Mouse (Mus musculus) forebrain, embryonic 10.5 days (tissue): ENCODE data around the gene Zdhhc20. TPM values are rescaled to one million over a fixed set of nuclear protein-coding genes. Genes with fewer than 3 reads are reported as not detected.
"Not testable (repeated sequence)": the region's sequence is repeated elsewhere in the genome, so short reads cannot be mapped to it uniquely, and the experiment has no call there.

Experiments
- DNase-seq: peaks from one replicate; pipeline ENCODE4 v3.0.0-alpha.2; 2017; ENCODE audit warnings: low spot score; ENCODE audit errors: extremely low spot score
- H3K27ac ChIP-seq: fragments of 300-500 bp; sonication (generic); 2 replicates; pipeline ENCODE4 v1.5.1; 2016; ENCODE audit warnings: mild to moderate bottlenecking
- H3K27me3 ChIP-seq: fragments of 300-500 bp; sonication (generic); 2 replicates; pipeline ENCODE4 v1.6.1; 2016; ENCODE audit warnings: mild to moderate bottlenecking; ENCODE audit not compliant: poor library complexity, severe bottlenecking
- H3K36me3 ChIP-seq: fragments of 300-500 bp; sonication (generic); replicated peaks from 2 replicates; pipeline ENCODE4 v1.6.1; 2016; ENCODE audit warnings: mild to moderate bottlenecking, moderate library complexity
- H3K4me1 ChIP-seq: fragments of 300-500 bp; sonication (generic); 2 replicates; pipeline ENCODE4 v1.6.1; 2016
- H3K4me3 ChIP-seq: fragments of 300-500 bp; sonication (generic); 2 replicates; pipeline ENCODE4 v1.5.1; 2016; ENCODE audit warnings: mild to moderate bottlenecking, moderate library complexity
- H3K9me3 ChIP-seq: fragments of 300-500 bp; sonication (generic); 2 replicates; pipeline ENCODE4 v1.6.1; 2016; ENCODE audit warnings: mild to moderate bottlenecking, moderate library complexity
- WGBS: fragments of 180-500 bp; shearing (Covaris S2); methylation state at CpG from one replicate; pipeline ENCODE4 v1.1.7; 2016; 5-methylcytosine and 5-hydroxymethylcytosine counted together
- polyA plus RNA-seq: library from polyadenylated mRNA; unstranded; fragments of >200 nt; fragmentation: Nextera tagmentation; extraction: Ambion mirVana; gene quantifications from 2 replicates; pipeline ENCODE4 v1.2.1, GENCODE M21; 2016

Zdhhc20 gene
- polyA plus RNA-seq, 1 experiment from 2014 or later, result 50.3 TPM

GRCm38 (mm10) chr14:57882720-57883119 lies 7.4 kb downstream of the Zdhhc20 start:
- no peaks in the 10 kb centered on the region for H3K27me3 ChIP-seq
- DNase-seq, result no peak
- H3K27ac ChIP-seq, result no peak overlapping the region
- H3K4me3 ChIP-seq, result no peak overlapping the region
- 84% methylated on average over 4 of the region's 4 CpGs for WGBS
- H3K36me3 ChIP-seq, result peaks cover 16% of the 10 kb centered on the region
- peaks cover 11% of the 10 kb centered on the region for H3K4me1 ChIP-seq
- H3K9me3 ChIP-seq, result no peaks in the 10 kb centered on the region

GRCm38 (mm10) chr14:57881793-57882192 lies 8.3 kb downstream of the Zdhhc20 start:
- Histone ChIP-seq H3K27ac (no peak overlapping the region), H3K4me3 (no peak overlapping the region), H3K9me3 (no peaks in the 10 kb centered on the region), H3K36me3 (peaks cover 14% of the 10 kb centered on the region), H3K4me1 (peaks cover 11% of the 10 kb centered on the region), H3K27me3 (no peaks in the 10 kb centered on the region)
- no peak for DNase-seq
- WGBS, result 66% methylated on average over 4 of the region's 4 CpGs

DNA sequence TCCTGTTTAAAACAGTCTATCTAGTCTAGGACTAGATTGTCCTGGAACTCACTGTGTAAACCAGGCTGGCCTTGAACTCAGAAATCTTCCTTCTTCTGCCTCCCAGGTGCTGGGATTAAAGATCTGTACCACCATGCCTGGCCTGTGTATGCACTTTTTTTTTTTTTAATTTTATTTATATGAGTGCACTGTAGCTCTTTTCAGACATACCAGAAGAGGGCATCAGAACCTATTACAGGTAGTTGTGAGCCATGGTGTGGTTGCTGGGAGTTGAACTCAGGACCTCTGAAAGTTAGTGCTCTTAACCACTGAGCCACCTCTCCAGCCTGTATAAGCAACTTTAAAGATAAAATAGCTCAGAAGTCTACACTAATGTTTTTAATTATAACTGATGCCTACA lies 9.0 kb downstream of the Zdhhc20 start:
- DNase-seq, result no peak
- Histone ChIP-seq H3K27me3 (no peaks in the 10 kb centered on the region), H3K4me1 (peaks cover 11% of the 10 kb centered on the region), H3K27ac (no peak overlapping the region), H3K9me3 (no peaks in the 10 kb centered on the region), H3K4me3 (no peak overlapping the region), H3K36me3 (peaks cover 10% of the 10 kb centered on the region)

DNA sequence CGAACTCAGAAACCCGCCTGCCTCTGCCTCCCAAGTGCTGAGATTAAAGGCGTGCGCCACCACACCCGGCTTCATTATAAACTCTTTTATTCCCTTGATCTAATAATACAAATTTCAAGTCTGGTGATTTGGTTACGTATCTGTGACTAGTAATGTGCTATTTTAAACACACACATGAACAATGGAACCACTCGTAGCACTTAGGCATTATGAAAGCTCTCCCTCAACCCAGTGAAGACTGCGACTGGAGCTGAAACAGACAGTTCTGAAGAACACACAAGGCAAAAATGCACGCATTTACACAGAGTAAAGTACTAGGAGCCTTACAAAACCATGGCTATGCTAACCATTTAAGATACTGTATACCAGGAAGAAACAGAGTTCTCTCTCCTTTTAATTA lies 12.2 kb downstream of the Zdhhc20 start:
- no peaks in the 10 kb centered on the region for H3K9me3 ChIP-seq

DNA sequence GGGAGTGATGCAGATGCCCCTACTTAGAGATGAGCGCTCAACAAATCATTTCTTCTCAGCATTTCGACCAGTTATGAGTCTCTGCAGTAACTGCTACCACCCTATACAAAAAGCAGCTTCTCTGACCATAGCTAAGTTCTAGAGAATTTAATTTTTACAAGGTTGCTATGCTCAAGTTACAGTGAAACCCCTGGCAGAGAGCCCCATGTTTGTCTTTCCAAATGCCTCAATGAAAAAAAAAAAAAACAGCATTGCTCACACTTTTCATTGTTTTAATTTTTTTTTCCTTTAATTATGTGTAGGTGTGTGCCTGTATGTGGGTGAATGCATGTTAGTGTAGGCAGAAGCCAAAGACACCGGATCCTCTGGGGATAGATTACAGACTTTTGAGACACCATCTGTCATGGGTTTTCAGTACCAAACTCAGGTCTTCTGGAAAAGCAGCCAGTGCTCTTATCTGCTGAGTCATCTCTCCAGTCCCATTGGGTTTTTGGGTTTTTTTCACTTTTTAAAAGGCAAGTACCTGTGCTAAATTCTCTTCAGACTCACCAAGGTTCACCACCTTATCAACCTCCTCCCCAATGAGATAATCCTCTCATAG lies 23.3 kb downstream of the Zdhhc20 start:
- H3K4me3 ChIP-seq, result no peak overlapping the region
- DNase-seq, result no peak
- no peak overlapping the region for H3K27ac ChIP-seq
- 95% methylated on average over 3 of the region's 3 CpGs for WGBS
- no peaks in the 10 kb centered on the region for H3K4me1 ChIP-seq
- peaks cover 74% of the 10 kb centered on the region for H3K36me3 ChIP-seq
- H3K9me3 ChIP-seq, result no peaks in the 10 kb centered on the region
- H3K27me3 ChIP-seq, result no peaks in the 10 kb centered on the region

More for the DNA sequence above, 12.2 kb downstream of the Zdhhc20 start:
- Histone ChIP-seq H3K4me1 (peaks cover 4% of the 10 kb centered on the region; the same call in 1 of the 2 replicates), H3K27me3 (no peaks in the 10 kb centered on the region), H3K27ac (no peak overlapping the region), H3K36me3 (peaks cover 19% of the 10 kb centered on the region), H3K4me3 (no peak overlapping the region)
- no peak for DNase-seq
- 91% methylated on average over 9 of the region's 9 CpGs for WGBS

- Histone ChIP-seq H3K36me3 (peaks cover 79% of the 10 kb centered on the region), H3K4me3 (no peak overlapping the region), H3K27ac (no peak overlapping the region), H3K9me3 (no peaks in the 10 kb centered on the region), H3K27me3 (no peaks in the 10 kb centered on the region), H3K4me1 (no peaks in the 10 kb centered on the region)
- WGBS, result 87% methylated on average over 3 of the region's 3 CpGs
- DNase-seq, result no peak
These were observed 24.8 kb downstream of the Zdhhc20 start for GRCm38 (mm10) chr14:57865256-57865655.

- Histone ChIP-seq H3K36me3 (peaks cover 73% of the 10 kb centered on the region), H3K9me3 (no peaks in the 10 kb centered on the region), H3K4me3 (no peak overlapping the region), H3K27me3 (no peaks in the 10 kb centered on the region), H3K27ac (no peak overlapping the region), H3K4me1 (no peaks in the 10 kb centered on the region)
- WGBS, result 87% methylated on average over 2 of the region's 2 CpGs
- DNase-seq, result no peak
These were observed 26.9 kb downstream of the Zdhhc20 start for GRCm38 (mm10) chr14:57863129-57863528.

GRCm38 (mm10) chr14:57861987-57862412 lies 28.1 kb downstream of the Zdhhc20 start:
- Histone ChIP-seq H3K36me3 (peaks cover 72% of the 10 kb centered on the region), H3K27ac (no peak overlapping the region), H3K27me3 (no peaks in the 10 kb centered on the region), H3K9me3 (no peaks in the 10 kb centered on the region), H3K4me3 (no peak overlapping the region), H3K4me1 (no peaks in the 10 kb centered on the region)
- 86% methylated on average over 4 of the region's 4 CpGs for WGBS
- no peak for DNase-seq

DNA sequence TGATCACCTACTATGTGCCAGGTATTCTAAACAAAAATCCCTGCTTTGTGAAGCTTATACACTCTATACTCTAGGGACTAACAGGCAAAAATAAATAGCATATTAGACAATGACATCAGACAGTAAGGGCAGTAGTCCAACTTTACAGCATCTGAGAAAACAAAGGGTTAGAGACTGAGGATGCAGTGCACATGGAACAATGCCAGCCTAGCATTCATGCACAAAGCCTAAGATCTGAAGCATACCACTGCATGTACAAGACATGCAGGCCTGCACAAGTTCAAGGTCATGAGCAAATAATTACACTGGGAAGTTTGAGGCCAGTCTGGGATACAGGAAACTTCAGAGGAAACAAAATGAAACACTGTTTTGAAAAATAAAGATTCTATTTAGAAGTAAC lies 30.6 kb downstream of the Zdhhc20 start:
- Histone ChIP-seq H3K27ac (no peak overlapping the region), H3K9me3 (no peaks in the 10 kb centered on the region), H3K27me3 (no peaks in the 10 kb centered on the region), H3K4me3 (no peak overlapping the region), H3K36me3 (peaks cover 65% of the 10 kb centered on the region), H3K4me1 (no peaks in the 10 kb centered on the region)
- DNase-seq, result no peak

DNA sequence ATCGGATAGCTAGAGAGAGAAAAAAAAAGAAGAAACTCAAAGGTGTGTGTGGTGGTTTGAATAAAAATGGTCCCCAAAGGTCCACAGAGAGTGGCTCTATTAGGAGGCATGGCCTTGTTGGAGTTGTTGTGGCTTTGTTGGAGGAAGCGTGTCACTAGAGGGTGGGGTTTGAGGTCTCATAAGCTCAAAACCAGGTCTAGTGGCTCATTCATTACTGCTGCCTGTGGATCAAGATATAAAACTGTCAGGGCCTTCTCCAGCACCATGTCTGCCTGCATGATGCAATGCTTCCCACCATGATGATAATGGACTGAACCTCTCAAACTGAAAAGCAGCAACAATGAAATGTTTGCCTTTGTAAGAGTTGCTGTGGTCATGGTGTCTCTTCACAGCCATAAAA lies 31.5 kb downstream of the Zdhhc20 start:
- no peaks in the 10 kb centered on the region for H3K4me1 ChIP-seq
- peaks cover 56% of the 10 kb centered on the region for H3K36me3 ChIP-seq
- 94% methylated on average over 2 of the region's 2 CpGs for WGBS
- no peak overlapping the region for H3K27ac ChIP-seq
- H3K27me3 ChIP-seq, result no peaks in the 10 kb centered on the region
- H3K9me3 ChIP-seq, result no peaks in the 10 kb centered on the region
- H3K4me3 ChIP-seq, result no peak overlapping the region
- DNase-seq, result no peak

DNA sequence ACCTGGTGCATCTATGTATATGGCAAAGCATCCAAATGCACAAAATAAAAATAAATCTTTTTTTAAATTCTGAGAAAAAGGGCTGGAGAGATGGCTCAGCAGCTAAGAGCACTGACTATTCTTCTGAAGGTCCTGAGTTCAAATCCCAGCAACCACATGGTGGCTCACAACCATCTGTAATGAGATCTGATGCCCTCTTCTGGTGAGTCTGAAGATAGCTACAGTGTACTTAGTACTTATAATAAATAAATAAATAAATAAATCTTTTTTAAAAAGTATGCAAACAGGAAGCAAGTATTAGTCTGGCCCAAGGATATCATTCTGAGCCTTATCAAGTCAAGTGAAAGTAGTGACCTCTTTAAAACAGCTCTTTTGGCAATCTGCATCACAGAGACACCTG lies 34.0 kb downstream of the Zdhhc20 start:
- H3K36me3 ChIP-seq, result peaks cover 55% of the 10 kb centered on the region
- H3K4me1 ChIP-seq, H3K9me3 ChIP-seq, DNase-seq, H3K27ac ChIP-seq, H3K4me3 ChIP-seq, H3K27me3 ChIP-seq: not testable (repeated sequence)

- Histone ChIP-seq H3K36me3 (peaks cover 63% of the 10 kb centered on the region), H3K9me3 (no peaks in the 10 kb centered on the region), H3K27me3 (no peaks in the 10 kb centered on the region), H3K4me1 (no peaks in the 10 kb centered on the region), H3K4me3 (no peak overlapping the region), H3K27ac (no peak overlapping the region)
- 62% methylated on average over 2 of the region's 2 CpGs for WGBS
- no peak for DNase-seq
These were observed 37.1 kb downstream of the Zdhhc20 start for GRCm38 (mm10) chr14:57852961-57853360.

GRCm38 (mm10) chr14:57850330-57850729 lies 39.7 kb downstream of the Zdhhc20 start:
- no peaks in the 10 kb centered on the region for H3K4me1 ChIP-seq
- WGBS, result 89% methylated on average over 3 of the region's 3 CpGs

DNA sequence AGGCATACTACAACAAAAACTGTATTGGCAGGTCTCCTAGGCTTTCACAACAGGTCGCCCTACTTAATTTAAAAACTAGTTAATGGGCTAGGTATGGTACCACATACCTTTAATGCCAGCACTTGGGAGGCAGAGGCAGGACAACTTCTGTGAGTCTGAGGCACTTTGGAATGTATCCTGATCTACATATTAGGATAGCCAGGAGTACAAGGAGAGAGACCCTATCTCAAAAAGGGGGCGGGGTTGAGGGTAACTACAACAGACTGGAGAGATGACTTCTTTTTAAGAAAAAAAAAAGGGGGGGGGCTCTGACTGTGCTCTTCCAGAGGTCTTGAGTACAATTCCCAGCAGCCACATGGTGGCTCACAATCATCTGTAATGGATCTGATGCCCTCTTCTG lies 41.4 kb downstream of the Zdhhc20 start:
- DNase-seq, result no peak
- Histone ChIP-seq H3K4me3 (no peak overlapping the region), H3K27me3 (no peaks in the 10 kb centered on the region), H3K36me3 (peaks cover 75% of the 10 kb centered on the region), H3K27ac (no peak overlapping the region), H3K9me3 (no peaks in the 10 kb centered on the region), H3K4me1 (no peaks in the 10 kb centered on the region)
- 92% methylated on average over 2 of the region's 2 CpGs for WGBS

More at GRCm38 (mm10) chr14:57850330-57850729, 39.7 kb downstream of the Zdhhc20 start:
- Histone ChIP-seq H3K27ac (no peak overlapping the region), H3K36me3 (peaks cover 60% of the 10 kb centered on the region), H3K27me3 (no peaks in the 10 kb centered on the region), H3K4me3 (no peak overlapping the region), H3K9me3 (no peaks in the 10 kb centered on the region)
- DNase-seq, result no peak
